Mouse (Mus musculus) gastrocnemius, postnatal 36 days (tissue): ENCODE data around the gene Zbtb25. TPM values are rescaled to one million over a fixed set of nuclear protein-coding genes. Genes with fewer than 3 reads are reported as not detected.
A peak's percentile ranks its signal among the peaks of the same experiment; 100 is the strongest.

Experiments
- DNase-seq, 2 experiments: peaks; one replicate each; pipeline ENCODE4 v3.0.0; 2022
- intact Hi-C: fragments of 180-260 bp; cut with DNase I; formaldehyde crosslinking; loops from one replicate; pipeline ENCODE4 v1.15.1; 2025
- total RNA-seq, 2 experiments: library from RNA; stranded (reverse); gene quantifications; 2 replicates each; pipeline ENCODE4 v1.2.3; 2021

Zbtb25 gene
- total RNA-seq, 2 experiments from 2014 or later: 5.5 to 7.1 TPM

DNA sequence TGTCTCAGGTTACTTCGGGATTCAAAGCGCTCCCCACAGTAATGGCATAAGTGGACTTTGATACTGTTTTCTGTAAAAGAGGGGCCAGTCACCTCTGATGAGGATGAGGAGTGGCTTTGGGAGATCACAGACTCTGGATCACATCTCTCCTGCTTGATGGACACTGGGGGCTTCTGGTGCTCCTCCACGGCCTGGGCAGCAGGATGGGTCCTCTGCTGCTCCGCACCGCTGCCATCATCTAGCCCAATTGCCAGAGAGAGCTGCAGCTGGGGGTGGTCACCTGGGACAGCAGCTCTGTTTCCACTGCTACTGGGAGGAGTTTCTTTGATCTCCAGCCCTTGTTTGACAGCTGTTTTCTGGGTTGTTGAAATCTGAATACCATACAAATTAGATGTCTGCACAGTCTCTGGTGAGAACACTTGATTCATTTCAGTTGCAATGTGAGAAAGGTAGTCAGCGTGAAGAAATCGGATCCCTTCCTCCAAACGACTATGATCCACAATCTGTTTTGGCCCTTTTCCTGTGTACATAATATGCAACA, 19.7 kb downstream of the Zbtb25 start:
- intact Hi-C loops: no loop called here

DNA sequence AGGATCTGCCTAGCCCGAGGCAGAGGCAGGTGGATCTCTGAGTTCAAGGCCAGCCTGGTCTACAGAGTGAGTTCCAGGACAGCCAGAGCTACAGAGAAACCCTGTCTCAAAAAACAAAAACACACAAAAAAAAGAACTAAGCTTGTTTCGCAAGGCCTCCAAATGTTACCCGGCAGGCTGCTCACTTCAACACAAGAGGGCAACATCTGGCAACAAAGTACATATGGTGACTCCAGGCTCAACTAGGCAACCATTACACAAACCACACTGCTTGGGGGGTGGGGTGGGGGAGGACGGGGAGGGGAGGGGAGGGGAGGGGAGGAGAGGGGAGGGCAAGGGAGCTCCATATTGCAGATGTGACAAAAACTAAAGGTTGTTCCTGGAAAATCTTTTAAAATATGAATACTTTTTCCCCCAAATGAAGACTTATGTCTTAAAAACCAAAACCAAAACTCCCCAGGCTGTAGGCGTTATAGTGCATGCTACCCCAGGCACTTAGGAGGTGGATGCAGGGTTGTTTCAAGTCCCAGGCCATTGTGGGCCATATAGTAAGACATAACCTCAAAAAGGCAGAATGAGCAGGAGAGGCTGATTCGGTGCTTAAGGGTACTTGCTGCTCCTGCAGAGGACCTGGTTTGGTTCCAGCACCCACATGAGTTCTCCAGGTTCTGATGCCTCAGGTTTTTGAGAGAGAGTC, 23.5 kb downstream of the Zbtb25 start:
- intact Hi-C loops: no loop called here
- no peak for DNase-seq

More for the DNA sequence above, 19.7 kb downstream of the Zbtb25 start:
- no peak for DNase-seq

DNA sequence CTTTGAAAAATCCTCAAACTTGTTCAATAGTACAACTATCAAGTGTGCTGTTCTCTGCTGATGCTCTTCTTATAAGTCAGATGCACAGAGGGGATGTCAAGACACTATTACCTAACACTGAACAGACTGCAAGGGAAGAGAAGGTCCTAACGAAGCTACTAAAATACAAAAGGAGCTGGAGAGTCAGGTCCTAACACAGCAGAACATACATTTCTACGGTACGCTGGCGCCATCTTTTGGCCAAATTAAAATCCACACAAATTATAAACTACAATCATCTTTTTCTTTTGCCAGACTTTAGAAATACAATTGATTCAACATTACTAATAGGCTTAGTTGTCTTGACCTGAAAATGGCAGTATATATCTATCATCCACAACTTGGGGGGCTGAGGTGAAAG, 28.3 kb downstream of the Zbtb25 start:
- DNase-seq: peak in 1 of 2 experiments; percentile 35
- intact Hi-C loops: loop anchor here (2.0 to 5.0 kb wide), 2 partner anchors 48 to 131 kb away; no protein-coding TSS in a partner anchor

DNA sequence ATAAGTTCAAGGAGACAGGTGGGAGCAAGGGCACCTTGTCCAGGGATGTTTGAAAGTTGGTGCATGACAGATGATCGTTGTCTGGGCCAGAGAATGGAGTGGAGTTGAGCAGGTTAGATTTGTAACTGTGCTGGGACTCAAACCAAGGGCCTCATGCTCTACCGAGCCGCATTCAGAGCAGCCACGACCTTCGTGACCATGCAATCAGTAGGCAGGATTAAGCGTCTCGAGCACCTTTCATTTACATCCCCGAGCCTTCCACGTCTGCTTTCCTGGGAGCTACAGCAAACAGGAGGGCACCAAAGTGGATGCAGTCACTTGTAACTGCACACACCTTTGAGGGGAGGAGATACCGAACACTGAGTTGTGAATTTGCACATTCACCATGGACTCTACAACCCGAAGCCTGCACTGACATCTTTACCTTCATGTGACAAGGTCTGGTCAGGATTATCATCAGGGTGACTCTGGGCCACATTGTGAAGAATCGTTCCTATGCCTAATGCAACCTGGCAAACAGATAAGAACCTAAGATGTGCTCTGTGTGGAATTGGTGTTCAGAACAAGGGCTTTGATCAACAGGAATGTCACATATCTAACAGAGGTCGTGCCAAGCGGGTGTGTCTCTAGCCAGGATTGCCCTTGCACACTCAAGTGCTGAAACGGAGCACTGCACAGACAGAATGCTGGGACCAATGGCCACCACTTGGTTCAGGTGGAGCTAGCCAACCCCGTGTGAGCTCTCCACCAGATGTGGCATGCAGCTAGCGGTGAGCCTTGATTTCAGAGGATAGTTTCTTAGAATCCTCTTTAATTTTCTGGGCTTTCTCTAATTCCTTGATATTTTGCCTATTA, 33.1 kb downstream of the Zbtb25 start:
- intact Hi-C loops: loop anchor here (10.0 kb wide), 2 partner anchors 132 to 552 kb away; no protein-coding TSS in a partner anchor
- no peak for DNase-seq

DNA sequence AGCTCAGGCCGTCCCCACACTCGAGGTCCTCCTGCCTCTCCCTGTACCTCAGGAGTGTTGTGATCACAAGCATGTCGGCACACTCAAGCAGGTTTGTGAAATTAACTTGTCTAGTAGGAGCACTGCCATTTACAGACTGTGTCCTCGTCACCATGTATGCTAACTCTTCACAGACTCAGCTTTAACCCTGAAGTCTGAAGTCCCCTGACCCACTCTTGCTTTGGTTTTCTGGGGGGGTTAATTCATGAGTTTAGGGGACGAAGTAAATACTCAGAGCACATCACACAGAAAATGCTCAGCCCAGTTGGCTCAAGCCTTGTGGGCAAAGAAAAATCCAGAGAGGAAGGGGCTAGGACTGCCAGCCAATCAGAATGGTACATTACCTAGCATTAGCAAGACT, 33.8 kb downstream of the Zbtb25 start:
- intact Hi-C loops: loop anchor here (10.0 kb wide), 2 partner anchors 131 to 551 kb away; no protein-coding TSS in a partner anchor
- DNase-seq: no peak

DNA sequence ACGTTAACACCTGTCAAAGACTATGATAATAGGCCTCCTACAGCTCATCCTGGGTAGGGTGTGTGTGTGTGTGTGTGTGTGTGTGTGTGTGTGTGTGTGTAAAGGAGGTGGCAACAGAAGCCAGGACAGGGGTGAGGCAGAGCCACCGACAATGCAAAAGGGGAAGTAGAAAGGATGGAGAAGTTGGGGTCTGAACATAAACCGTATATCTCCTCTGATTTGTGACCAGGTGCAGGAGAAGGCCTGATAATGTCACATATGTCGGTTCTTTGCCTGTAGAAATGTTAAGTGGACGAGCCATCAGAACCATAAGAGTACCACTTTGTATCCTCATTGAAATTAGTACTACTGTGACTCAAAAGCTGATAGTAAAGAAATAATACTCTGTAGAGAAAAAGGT, 35.7 kb downstream of the Zbtb25 start:
- DNase-seq: no peak
- intact Hi-C loops: loop anchor here (10.0 kb wide), 2 partner anchors 129 to 549 kb away; no protein-coding TSS in a partner anchor

DNA sequence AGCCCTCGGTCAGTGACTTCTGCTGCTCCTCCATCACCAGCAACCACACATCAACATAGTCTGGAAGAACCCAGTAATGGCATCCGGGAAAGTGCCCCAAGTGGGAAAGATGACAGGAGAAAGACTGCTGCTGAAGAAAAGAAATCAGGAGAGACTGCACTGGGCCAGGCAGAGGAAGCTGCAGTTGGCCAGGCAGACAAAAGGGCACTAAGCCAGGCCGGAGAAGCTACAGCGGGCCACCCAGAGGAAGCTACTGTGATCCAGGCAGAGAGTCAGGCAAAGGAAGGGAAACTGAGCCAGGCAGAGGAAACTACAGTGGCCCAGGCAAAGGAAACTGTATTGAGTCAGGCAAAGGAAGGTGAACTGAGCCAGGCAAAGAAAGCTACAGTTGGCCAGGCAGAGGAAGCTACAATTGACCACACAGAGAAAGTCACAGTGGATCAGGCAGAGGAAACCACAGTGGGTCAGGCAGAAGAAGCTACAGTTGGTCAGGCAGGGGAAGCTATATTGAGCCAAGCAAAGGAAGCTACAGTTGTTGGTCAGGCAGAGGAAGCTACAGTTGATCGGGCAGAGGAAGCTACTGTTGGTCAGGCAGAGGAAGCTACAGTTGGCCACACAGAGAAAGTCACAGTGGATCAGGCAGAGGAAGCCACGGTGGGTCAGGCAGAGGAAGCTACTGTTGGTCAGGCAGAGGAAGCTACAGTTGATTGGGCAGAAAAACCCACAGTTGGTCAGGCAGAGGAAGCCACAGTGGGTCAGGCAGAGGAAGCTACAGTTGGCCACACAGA, 40.6 kb downstream of the Zbtb25 start:
- intact Hi-C loops: no loop called here
- no peak for DNase-seq

DNA sequence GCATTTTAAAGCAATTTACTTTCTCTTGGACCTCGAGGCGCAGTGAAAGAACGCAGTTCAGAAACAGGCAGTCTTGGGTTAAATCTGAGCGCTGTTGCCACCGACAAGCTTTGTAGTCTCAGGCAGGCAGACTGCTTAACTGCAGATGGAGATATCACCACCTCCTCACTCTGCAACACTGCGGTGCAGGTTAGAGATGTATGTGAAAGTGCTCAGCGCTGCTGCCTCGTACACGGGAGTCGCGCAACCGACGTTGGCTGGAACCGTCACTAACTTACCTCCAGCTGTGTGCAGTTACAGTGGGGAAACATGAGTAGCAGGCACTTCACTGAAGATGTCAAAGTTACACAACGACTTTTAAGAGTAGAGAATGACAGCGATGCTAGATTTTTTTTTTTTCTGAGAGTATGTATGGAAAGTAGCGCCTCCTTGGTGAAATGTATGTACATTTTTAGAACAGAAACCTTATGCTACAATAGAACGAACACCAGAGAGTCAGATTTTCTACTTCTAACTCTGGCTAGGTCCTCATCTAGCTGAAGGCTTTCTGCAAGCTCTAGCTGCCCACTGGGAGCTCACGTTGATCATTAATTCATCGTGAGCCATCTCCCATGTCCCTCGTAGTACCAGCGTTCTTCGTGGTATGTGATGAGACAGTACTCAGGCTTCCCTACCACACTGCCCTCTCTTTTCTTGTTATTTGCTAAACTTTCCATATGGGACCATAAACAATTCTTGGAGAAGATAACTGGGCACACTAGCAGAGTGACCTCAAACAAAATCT, 42.8 kb downstream of the Zbtb25 start:
- no peak for DNase-seq
- intact Hi-C loops: no loop called here

DNA sequence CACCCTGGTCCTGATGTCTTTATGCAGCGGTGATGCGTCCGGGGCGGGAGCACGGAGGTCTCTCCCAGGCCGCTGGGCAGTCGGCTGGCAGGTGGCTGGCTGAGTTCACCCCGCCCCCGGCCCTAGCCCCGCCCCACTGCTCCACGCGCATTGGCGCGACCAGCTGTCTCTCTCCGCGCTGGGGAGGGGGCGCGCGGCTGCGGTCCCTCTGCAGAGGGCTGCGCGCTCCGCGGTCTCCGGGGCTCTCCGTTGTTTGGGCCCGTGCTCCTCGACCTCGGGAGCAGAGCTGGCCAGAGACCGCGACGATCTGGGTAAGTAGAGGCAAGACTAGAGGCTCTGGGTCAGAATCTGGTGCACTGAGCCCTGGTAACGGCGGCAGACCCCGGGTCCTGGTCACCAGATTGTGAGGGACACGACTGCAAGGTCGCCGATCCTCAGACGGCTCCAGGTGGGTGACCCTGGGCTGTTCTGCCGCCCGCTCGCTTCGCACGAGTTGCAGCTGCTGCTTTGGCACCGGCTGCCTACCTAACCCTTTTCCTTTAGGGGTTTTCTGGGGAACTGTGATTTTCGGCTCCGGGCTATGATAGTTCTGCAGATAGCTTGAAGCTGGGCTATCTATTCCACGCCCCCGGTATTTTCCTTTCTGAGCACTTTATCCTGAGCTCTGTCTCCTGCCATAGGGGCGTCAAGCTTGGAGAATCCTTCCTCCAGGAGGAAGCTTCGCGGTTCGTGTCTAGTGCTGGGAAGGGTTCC, 44.5 kb downstream of the Zbtb25 start, which contains the start of gene Akap5:
Akap5 (plus strand) TSS at position 213 of the 753 bp plus-strand sequence.
- intact Hi-C loops: no loop called here

DNA sequence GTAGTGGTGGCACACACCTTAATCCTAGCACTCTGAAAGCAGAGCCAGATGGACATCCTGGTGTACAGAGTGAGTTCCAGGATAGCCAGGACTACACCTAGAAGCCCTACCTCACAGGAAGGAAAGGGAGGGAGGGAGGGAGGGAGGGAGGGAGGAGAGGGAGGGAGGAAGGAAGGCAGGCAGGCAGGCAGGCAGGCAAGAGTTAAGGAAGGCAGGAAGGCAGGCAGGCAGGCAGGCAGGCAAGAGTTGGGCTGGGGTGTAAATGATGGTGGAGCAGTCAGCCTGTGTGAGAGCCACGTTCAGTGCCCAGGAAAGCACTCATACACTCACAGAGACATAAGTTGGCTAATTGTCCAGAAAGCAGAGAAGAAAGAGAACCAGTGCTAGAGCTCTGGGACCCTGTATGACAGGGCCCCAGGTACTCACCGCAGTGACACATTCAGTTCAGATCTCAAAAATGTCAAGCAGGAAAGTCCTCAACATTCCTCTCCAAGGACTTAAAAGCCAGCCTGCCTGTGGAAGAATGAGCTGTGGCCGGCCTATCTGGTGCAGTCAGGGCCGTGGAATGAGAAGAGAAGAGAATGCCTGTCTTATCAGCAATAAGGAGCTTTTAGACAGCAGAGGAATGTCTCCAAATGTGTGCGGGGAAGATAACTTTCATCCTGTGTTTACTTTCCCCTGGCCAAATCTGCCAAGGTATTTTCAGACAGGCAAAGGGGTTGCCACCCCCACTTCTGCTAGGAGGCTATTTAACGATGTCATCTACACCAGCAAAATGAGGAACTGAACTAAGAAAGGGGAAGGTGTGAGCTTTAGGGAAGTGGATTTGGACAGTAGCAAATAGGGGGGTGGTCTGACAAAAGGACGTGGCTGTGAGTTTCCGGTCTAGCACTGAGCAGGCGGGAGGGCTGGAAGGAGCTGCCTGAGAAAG, 50.9 kb downstream of the Zbtb25 start:
- intact Hi-C loops: no loop called here
- no peak for DNase-seq

More for the DNA sequence above, 44.5 kb downstream of the Zbtb25 start, which contains the start of gene Akap5:
- no peak for DNase-seq

DNA sequence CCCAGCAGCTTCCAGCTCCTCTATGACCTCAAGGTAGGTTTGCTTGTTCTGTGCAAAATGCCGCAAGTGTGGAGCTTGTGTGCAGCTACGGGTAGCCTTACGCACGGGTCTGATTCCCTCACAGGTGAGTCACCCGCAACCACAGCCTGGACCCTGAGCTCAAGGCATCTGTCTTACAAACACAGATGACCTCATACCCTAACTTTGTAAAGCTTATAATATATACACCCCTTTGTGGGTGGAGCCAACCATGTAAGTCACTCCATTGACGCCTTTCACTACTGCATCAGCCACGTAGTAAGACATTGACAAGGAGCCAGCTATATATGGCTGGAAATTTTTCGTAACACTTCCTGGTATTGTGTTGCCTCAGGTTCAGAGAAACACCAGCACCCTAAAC, 57.5 kb downstream of the Zbtb25 start:
- intact Hi-C loops: no loop called here
- no peak for DNase-seq

DNA sequence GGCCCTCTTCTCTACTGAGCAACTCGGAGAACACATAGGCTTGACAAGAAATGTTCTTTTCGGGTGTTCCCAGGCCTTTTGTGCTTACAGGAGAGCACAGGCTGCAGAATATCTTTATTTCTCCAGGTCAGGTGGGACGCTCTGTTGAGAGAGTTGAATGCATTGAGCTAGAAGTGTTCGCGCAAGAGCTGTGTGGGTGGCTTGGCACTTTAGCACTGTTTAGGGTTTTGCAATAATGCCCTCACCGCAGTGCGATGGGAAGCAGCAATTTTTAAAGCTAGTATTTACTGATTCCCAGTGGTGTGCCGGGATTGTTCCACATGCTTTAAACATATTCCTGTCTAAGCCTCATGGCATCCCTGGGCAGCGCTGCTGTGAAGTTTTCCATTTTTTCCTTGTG, 58.2 kb downstream of the Zbtb25 start:
- DNase-seq: no peak
- intact Hi-C loops: no loop called here

DNA sequence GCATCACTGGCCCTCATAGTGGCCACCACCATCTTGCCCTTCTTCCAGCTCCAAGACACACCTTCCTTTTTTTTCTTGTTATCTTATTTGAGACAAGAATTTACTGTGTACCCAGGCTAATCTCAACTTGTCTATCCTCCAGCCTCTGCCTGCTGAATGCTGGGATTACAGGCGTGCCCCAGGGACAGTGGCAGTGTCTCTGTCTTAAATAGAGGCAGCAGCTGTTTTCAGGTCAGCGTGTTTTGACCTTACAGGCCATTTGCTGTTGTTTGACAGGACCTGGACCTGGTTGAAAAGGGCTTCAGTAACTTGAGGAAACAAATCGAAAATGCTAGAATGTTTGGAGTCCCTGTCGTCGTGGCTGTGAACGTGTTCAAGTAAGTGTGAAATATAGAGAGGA, 58.8 kb downstream of the Zbtb25 start:
- no peak for DNase-seq
- intact Hi-C loops: no loop called here

DNA sequence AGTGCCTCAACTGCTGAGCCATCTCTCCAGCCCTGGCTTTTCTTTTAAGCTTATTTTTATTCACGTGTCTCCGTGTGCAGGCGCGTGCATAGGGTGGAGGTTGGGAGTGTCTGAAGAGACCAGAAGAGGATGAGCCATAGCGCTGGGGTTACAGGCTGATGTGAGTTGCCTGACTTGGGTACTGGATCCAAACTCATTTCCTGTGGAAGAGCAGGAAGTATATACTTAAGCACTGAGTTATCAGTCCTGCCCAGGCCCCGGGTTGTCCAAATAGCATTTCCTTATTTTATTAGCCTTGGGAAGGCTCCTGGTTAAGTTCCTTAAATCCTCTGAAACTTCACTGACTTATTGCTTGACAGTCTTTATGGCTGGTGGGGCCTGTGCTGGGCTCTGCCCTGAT, 59.4 kb downstream of the Zbtb25 start:
- no peak for DNase-seq
- intact Hi-C loops: no loop called here

DNA sequence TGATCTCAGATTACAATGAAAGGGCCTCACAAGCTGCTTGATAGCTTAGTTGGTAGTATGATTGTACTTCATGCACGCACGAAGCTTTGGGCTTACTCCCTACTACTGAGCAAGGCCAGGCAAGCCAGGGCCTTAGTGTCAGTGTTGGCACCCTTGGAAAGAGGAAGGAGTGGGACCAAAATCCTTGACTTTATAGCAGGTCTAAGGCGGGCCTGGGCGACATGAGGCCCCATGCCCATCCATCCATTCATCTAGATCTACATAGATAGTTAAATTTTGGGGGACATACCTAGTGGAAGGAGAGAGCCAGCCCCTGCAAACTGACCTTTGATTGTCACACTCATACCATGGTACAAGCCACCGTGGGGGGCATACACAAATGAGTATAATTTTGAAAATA, 61.0 kb downstream of the Zbtb25 start:
- intact Hi-C loops: no loop called here
- no peak for DNase-seq

DNA sequence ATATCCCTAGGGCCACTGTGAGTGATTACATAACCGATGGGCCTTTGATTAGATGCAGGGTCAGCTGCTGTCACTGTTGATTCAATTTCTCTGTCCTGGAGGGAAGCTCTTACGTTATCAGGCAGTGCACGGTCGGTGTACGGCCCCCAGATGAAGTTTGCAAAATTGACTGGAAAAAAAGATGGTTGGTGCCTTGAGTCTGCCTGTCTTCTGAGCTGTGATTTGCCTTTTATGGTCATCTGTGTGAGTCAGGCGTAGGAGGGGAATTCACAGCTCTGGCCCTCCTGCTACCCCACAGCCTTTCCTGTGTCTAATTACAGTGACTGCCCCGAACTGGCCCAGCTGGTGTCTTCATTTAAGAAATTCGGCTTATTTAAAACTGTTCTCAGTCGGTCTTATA, 61.4 kb downstream of the Zbtb25 start:
- DNase-seq: no peak
- intact Hi-C loops: no loop called here

DNA sequence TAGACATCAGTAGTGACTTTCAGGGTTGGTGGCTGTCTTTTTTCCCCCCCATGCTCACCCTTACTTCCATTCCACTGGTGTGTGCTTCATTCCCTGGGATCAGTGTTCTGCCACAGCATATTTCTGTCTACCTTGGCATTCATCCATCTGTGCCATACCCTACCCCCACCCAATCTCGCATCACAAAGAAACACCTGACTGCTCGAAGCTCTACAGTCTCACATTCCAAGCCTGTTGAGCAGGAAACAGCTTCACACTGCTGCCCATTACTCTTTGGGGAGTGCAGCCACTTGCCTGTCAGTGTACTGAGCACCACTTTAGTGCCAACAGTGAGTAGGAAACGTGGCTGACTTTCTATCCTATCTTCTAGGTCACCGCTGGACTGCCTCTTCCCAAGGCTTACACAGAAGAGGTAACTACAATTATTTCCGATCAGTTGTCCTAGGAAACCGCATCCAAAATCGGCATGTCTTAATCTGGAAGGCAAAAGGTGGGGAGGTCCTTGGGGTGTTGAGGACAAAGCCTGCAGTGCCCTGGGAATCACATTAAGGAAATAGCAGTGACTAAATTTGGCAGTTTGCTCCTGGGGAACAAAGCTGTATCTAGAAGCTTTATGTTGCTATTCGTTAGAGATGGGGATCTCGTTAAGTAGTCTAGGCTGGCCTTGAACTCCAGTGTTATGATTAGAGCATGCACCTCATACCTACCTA, 62.4 kb downstream of the Zbtb25 start:
- no peak for DNase-seq
- intact Hi-C loops: no loop called here
